Mouse (Mus musculus) thymus, adult 2 months (tissue): ENCODE results near the gene Ubald2.

ENCODE experiments used
- CTCF ChIP-seq: fragments of 200-500 bp; IDR thresholded peaks from 2 replicates; pipeline ENCODE4 v1.5.1; 2012; ENCODE audit warnings: mild to moderate bottlenecking, control low read depth, low read length, moderate library complexity, borderline replicate concordance; ENCODE audit not compliant: control insufficient read depth, poor library complexity, insufficient read depth; ENCODE audit errors: extremely low read depth
- POLR2A ChIP-seq: fragments of 200-500 bp; IDR thresholded peaks from 2 replicates; pipeline ENCODE4 v1.6.1; 2012; ENCODE audit warnings: mild to moderate bottlenecking, low read length, control low read depth, moderate library complexity; ENCODE audit not compliant: control insufficient read depth, poor library complexity, insufficient read depth; ENCODE audit errors: extremely low read depth

- TF ChIP-seq CTCF, result no peak
- no peak for TF ChIP-seq POLR2A
These were observed 6.6 kb downstream of the Ubald2 start for GRCm38 (mm10) chr11:116440408-116441068.
